Mouse (Mus musculus): ENCODE data around the gene Gm9945. TPM values are rescaled to one million over a fixed set of nuclear protein-coding genes. Genes with fewer than 3 reads are reported as not detected.

The Gm9945 gene
- not detected in 2 replicates for polyA plus RNA-seq (2012; rRNA removed)

GRCm38 (mm10) chr11:53479783-53480301 lies at the start of gene Gm9945, which contains the start of gene Sowaha:
Gm9945 (plus strand) TSS chr11:53480166.
Sowaha (minus strand) TSS chr11:53480274.

GRCm38 (mm10) chr11:53430670-53431346 lies 49.2 kb upstream of the Gm9945 start, which contains the start of the genes Uqcrq and Gdf9:
Uqcrq (minus strand) TSS chr11:53430831.
Gdf9 (plus strand) TSS chr11:53431023.

GRCm38 (mm10) chr11:53456474-53457371 lies 23.2 kb upstream of the Gm9945 start, which contains the start of the genes Gm10447 and Shroom1:
Gm10447 (minus strand) TSS chr11:53457110.
Shroom1 (plus strand) TSS chr11:53457205.

GRCm38 (mm10) chr11:53469968-53470695 lies 9.8 kb upstream of the Gm9945 start, which contains the start of gene Gm9837:
Gm9837 (minus strand) TSS chr11:53470479.

GRCm38 (mm10) chr11:53519207-53520121 lies 39.5 kb downstream of the Gm9945 start, which contains the start of gene Sept8:
Sept8 (plus strand) TSS chr11:53519257.

Other genes starting within 250 kb of the Gm9945 start
- gene Hspa4, start 179.7 kb upstream of the Gm9945 start, polyA plus RNA-seq (2012; rRNA removed), result 12.1 and 20.5 TPM in 2 replicates
- 3.4 and 5.1 TPM in 2 replicates for gene Zcchc10, start 155.5 kb upstream of the Gm9945 start, polyA plus RNA-seq (2012; rRNA removed)
- 2.6 and 4.2 TPM in 2 replicates for gene Aff4, start 129.3 kb upstream of the Gm9945 start, polyA plus RNA-seq (2012; rRNA removed)
- not detected in 2 replicates for gene Leap2, start 57.0 kb upstream of the Gm9945 start, polyA plus RNA-seq (2012; rRNA removed)
- 540 and 822 TPM in 2 replicates for gene Uqcrq, start 49.3 kb upstream of the Gm9945 start, polyA plus RNA-seq (2012; rRNA removed)
- gene Gdf9, start 49.1 kb upstream of the Gm9945 start, polyA plus RNA-seq (2012; rRNA removed), result 1.6 and 3.2 TPM in 2 replicates
- gene Gm10447, start 23.1 kb upstream of the Gm9945 start, polyA plus RNA-seq (2012; rRNA removed), result 0.16 and 0.42 TPM in 2 replicates
- gene Shroom1, start 23.0 kb upstream of the Gm9945 start, polyA plus RNA-seq (2012; rRNA removed), result 8.1 and 9.6 TPM in 2 replicates
- gene Gm9837, start 9.7 kb upstream of the Gm9945 start, polyA plus RNA-seq (2012; rRNA removed), result not detected in 2 replicates
- gene Sowaha, start 108 bp downstream of the Gm9945 start, polyA plus RNA-seq (2012; rRNA removed), result 1.6 and 2.7 TPM in 2 replicates
- gene Sept8, start 39.1 kb downstream of the Gm9945 start, polyA plus RNA-seq (2012; rRNA removed), result 15.4 and 16.8 TPM in 2 replicates
- 0.66 and 0.69 TPM in 2 replicates for gene Kif3a, start 87.2 kb downstream of the Gm9945 start, polyA plus RNA-seq (2012; rRNA removed)
- gene Il4, start 138.5 kb downstream of the Gm9945 start, polyA plus RNA-seq (2012; rRNA removed), result not detected in 2 replicates
- 0.74 and 0.84 TPM in 2 replicates for gene Il13, start 154.5 kb downstream of the Gm9945 start, polyA plus RNA-seq (2012; rRNA removed)
- 1.4 and 1.5 TPM in 2 replicates for gene Rad50, start 227.2 kb downstream of the Gm9945 start, polyA plus RNA-seq (2012; rRNA removed)
- 0.04 and 0.17 TPM in 2 replicates for gene Il5, start 240.6 kb downstream of the Gm9945 start, polyA plus RNA-seq (2012; rRNA removed)

Measured in stomach, adult 2 months (tissue).